Mouse (Mus musculus) kidney, adult 2 months (tissue): ENCODE measurements around the gene Fxyd6. TPM values are rescaled to one million over a fixed set of nuclear protein-coding genes. Genes with fewer than 3 reads are reported as not detected.

Source experiments
- DNase-seq: peaks from one replicate; pipeline ENCODE4 v3.0.0; 2021
- H3K27ac ChIP-seq: fragments of 200-500 bp; 2 replicates; pipeline ENCODE4 v1.5.1; 2012; ENCODE audit warnings: low read depth, low read length, control low read depth, inconsistent platforms; ENCODE audit not compliant: insufficient read depth
- H3K27me3 ChIP-seq: fragments of 200-500 bp; replicated peaks from 2 replicates; pipeline ENCODE4 v1.6.1; 2012; ENCODE audit warnings: mild to moderate bottlenecking, moderate library complexity, low read length, inconsistent platforms; ENCODE audit not compliant: control insufficient read depth, insufficient read depth
- H3K36me3 ChIP-seq: fragments of 200-500 bp; 2 replicates; pipeline ENCODE4 v1.6.1; 2012; ENCODE audit warnings: mild to moderate bottlenecking, moderate library complexity, low read length, inconsistent platforms; ENCODE audit not compliant: control insufficient read depth, insufficient read depth
- H3K4me1 ChIP-seq: fragments of 200-500 bp; 2 replicates; pipeline ENCODE4 v1.6.1; 2011; ENCODE audit warnings: low read length; ENCODE audit not compliant: control insufficient read depth, insufficient read depth
- H3K4me3 ChIP-seq: fragments of 200-500 bp; 2 replicates; pipeline ENCODE4 v1.5.1; 2011; ENCODE audit warnings: mild to moderate bottlenecking, low read depth, low read length, control low read depth; ENCODE audit not compliant: insufficient read depth
- CTCF ChIP-seq: fragments of 200-500 bp; conservative IDR thresholded peaks from 2 replicates; pipeline ENCODE4 v1.5.1; 2011; ENCODE audit warnings: low read depth, mild to moderate bottlenecking, control low read depth, low read length, moderate library complexity, mixed read lengths; ENCODE audit not compliant: insufficient read depth, insufficient read length
- POLR2A ChIP-seq: fragments of 200-500 bp; IDR thresholded peaks from one replicate; pipeline ENCODE4 v1.6.1; 2011; ENCODE audit warnings: low read depth, low read length, control low read depth
- WGBS: fragments of 180-500 bp; shearing (Covaris S2); methylation state at CpG from one replicate; pipeline ENCODE4 v1.1.7; 2018; 5-methylcytosine and 5-hydroxymethylcytosine counted together
- polyA plus RNA-seq: library from polyadenylated mRNA; depleted of rRNA; stranded (reverse); fragments of >200 nt; gene quantifications from 2 replicates; pipeline ENCODE4 v1.2.3, GENCODE M21; 2012

Gene Fxyd6
- polyA plus RNA-seq, 1 experiment, result 20.3 TPM

- WGBS, result 39% methylated on average over 2 of the region's 2 CpGs
- Histone ChIP-seq H3K27me3 (no peaks in the 10 kb centered on the region), H3K36me3 (no peaks in the 10 kb centered on the region), H3K27ac (no peak overlapping the region), H3K4me1 (no peaks in the 10 kb centered on the region), H3K4me3 (no peak overlapping the region)
- no peak for TF ChIP-seq CTCF
- TF ChIP-seq POLR2A, result no peak
- DNase-seq, result no peak
Observed at GRCm38 (mm10) chr9:45362051-45362461, 7.9 kb upstream of the Fxyd6 start.

DNA sequence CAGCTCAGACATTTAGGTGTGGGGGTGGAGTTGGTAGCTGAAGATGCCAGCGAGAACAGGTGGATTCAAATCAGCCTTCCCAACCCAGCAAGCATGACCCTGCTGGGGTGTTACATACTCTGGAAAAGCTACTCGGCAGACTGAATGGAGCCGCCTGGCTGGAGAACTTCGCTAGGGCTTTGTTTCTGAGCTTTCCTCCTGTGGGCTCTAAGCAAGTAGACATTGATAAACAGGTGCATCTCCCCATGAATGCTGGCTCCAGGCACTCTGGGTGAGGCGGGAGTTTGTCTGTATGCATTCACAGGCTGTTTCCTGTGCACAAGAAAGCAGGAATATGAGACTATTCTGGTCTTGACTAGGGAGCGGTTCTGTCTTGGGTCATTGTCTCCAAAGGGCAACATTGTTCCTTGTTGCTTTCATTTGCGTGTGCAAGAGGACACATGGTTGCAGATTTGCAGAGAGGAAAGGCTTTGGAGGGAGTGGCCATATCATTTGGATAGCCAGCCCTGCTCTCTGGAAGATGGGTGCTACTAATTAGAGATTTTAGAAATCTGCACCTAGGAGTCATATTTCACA, 6.3 kb upstream of the Fxyd6 start:
- WGBS, result 52% methylated on average over 7 of the region's 7 CpGs
- Histone ChIP-seq H3K27me3 (no peaks in the 10 kb centered on the region), H3K27ac (no peak overlapping the region), H3K4me3 (no peak overlapping the region), H3K4me1 (no peaks in the 10 kb centered on the region), H3K36me3 (no peaks in the 10 kb centered on the region)
- no peak for DNase-seq
- TF ChIP-seq CTCF, result no peak
- TF ChIP-seq POLR2A, result no peak

DNA sequence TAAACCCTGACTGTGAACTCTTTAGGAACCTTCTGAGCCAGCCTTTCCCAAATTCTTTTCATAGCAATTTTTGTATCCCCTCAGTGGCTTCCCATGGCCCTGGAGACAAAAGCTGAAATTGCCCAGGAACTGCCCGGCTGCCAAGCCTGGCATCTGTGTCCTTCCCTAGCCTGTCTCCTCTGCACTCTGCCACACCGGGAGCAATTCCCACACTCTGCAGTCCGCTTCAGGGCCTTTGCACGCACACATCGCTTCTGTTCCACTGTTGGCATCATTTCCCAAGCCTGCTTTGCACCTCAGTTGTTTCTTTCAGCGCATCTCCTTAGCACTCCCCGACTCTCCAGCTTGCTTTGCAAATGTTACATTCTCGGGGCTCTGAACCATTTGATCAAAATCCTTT, 2.3 kb upstream of the Fxyd6 start:
- WGBS, result 50% methylated on average over 8 of the region's 8 CpGs

DNA sequence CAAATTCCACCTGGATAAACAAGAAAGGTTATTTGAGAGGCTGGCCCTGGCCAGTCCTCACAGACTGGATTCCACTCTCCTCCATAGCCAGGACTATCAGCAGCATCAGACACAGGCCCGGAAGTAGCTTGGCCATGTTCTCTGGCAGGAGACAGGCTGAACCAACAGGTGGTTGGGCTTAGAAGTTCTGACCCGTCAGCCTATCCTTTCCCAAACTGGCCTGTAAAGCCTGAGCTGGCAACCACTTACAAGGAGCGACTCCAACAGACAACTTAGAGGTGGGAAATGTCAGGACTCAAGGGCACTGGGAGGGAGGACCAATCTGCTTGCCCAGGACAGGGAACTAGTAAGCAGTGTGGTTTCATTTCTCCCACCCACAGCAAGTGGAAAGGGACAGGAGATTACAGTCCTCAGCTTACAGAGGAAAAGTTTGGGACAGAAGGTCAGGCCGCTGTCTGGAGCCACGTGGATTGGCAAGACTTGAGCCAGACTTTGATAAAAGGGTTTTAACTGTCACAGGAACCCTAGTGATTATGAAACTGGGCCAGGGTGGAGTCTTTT, 1.6 kb upstream of the Fxyd6 start:
- H3K4me3 ChIP-seq, result no peak overlapping the region
- no peaks in the 10 kb centered on the region for H3K27me3 ChIP-seq
- peak; percentile 33 for DNase-seq
- no peaks in the 10 kb centered on the region for H3K36me3 ChIP-seq
- H3K27ac ChIP-seq, result no peak overlapping the region
- 60% methylated on average over 5 of the region's 5 CpGs for WGBS
- no peaks in the 10 kb centered on the region for H3K4me1 ChIP-seq
- TF ChIP-seq POLR2A (no peak), CTCF (no peak)

More for the DNA sequence above, 2.3 kb upstream of the Fxyd6 start:
- no peaks in the 10 kb centered on the region for H3K4me1 ChIP-seq
- no peak for DNase-seq
- H3K27me3 ChIP-seq, result no peaks in the 10 kb centered on the region
- no peaks in the 10 kb centered on the region for H3K36me3 ChIP-seq
- no peak for TF ChIP-seq CTCF
- no peak for TF ChIP-seq POLR2A
- no peak overlapping the region for H3K4me3 ChIP-seq
- H3K27ac ChIP-seq, result no peak overlapping the region

GRCm38 (mm10) chr9:45370616-45371336, 791 bp downstream of the Fxyd6 start:
- Histone ChIP-seq H3K27me3 (no peaks in the 10 kb centered on the region), H3K36me3 (no peaks in the 10 kb centered on the region), H3K4me1 (no peaks in the 10 kb centered on the region), H3K4me3 (peak overlapping the region; percentile 49), H3K27ac (no peak overlapping the region)
- WGBS, result 15% methylated on average over 25 of the region's 25 CpGs
- no peak for DNase-seq
- TF ChIP-seq CTCF (no peak), POLR2A (no peak)

DNA sequence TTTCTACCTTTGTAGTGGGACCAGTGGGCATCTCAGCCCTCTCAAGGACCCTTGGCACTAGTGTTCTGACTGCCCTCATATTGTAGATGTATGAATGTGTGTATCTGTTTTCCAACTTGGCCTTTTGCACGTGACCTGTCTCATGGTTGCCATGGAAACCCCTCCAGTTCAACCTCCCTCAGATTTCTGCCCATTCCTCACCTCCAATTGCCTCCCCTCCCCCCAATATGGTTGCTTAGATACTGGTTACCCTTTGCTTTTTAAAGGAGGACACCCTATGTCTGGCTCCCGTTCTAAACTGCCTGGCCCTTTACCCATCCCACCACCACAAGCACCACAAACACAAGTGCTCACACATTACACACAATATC, 1.3 kb downstream of the Fxyd6 start:
- WGBS, result 62% methylated on average over 2 of the region's 2 CpGs
- TF ChIP-seq CTCF (no peak), POLR2A (no peak)
- Histone ChIP-seq H3K36me3 (no peaks in the 10 kb centered on the region), H3K27ac (no peak overlapping the region), H3K4me3 (no peak overlapping the region), H3K4me1 (no peaks in the 10 kb centered on the region), H3K27me3 (no peaks in the 10 kb centered on the region)
- no peak for DNase-seq

GRCm38 (mm10) chr9:45373896-45374295, 3.9 kb downstream of the Fxyd6 start:
- no peak overlapping the region for H3K4me3 ChIP-seq
- H3K27ac ChIP-seq, result no peak overlapping the region
- no peaks in the 10 kb centered on the region for H3K36me3 ChIP-seq
- TF ChIP-seq CTCF (no peak), POLR2A (no peak)
- no peaks in the 10 kb centered on the region for H3K4me1 ChIP-seq
- WGBS, result 47% methylated on average over 3 of the region's 3 CpGs
- peak; percentile 28 for DNase-seq
- no peaks in the 10 kb centered on the region for H3K27me3 ChIP-seq
